Mouse (Mus musculus) erythroblast, adult 5-6 weeks (primary cell): Measurements from ENCODE around the gene Herc6. TPM values are rescaled to one million over a fixed set of nuclear protein-coding genes. Genes with fewer than 3 reads are reported as not detected.
"Not testable (repeated sequence)": the region's sequence is repeated elsewhere in the genome, so short reads cannot be mapped to it uniquely, and the experiment has no call there.

Experiments used
- ATAC-seq: replicated peaks from 2 replicates; pipeline ENCODE4 v1.8.0; 2016; ENCODE audit warnings: moderate number of reproducible peaks, mild to moderate bottlenecking, moderate TSS enrichment, inconsistent platforms; ENCODE audit not compliant: poor library complexity, low FRiP score, severe bottlenecking
- total RNA-seq, 2 experiments: library from RNA; stranded (forward) in 1 of 2; stranded (reverse) in 1 of 2; fragments of 150-400 nt in 1 of 2; fragments of 200-764, 138-1000 nt in 1 of 2; gene quantifications; 2 replicates each; pipeline versions ENCODE4 v1.2.3 to v1.2.4; 2015 to 2017; ENCODE audit warnings: low replicate concordance in 2 of 2

The Herc6 gene
- total RNA-seq (2015; ENCODE audit: low replicate concordance) (76.9 and 83.4 TPM in 2 replicates), total RNA-seq (2017; ENCODE audit: low replicate concordance) (95.7 and 121 TPM in 2 replicates)

DNA sequence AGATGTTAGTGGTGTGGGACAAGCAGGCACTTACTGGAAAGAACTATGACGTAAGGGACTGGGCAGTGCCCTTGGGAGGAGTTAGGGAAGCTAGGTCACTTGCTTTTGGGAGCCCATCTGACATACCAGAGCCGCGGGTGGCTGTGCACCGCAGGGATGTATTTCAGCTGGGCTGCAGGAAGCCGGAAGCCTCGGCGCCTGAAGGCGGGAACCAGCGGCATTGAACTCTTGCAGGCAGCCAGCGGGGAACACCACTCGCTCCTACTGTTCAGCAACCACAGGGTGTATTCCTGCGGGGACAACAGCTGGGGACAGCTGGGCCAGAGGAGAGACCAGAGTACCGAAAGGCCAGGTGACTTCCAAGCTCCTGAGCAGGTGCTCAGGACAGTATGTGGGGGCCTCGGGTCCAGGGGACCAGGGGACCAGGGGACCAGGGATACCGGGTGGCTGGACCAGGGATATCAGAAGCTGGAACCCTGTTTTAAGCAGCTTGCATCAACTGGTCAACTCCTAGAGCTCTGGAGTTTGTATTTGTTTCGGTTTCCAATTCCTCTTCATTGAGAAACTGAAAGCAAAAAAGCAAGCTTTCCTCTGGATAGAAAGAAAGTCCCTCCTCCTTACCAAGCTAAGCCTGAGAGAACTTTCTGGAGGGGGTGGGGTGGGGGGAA is at the start of gene Herc6:
Herc6 (plus strand) TSS at position 120 of the 668 bp plus-strand sequence.
- ATAC-seq: peak; percentile 98

GRCm38 (mm10) chr6:57531011-57531410 is 49.8 kb upstream of the Herc6 start:
- no peak for ATAC-seq

DNA sequence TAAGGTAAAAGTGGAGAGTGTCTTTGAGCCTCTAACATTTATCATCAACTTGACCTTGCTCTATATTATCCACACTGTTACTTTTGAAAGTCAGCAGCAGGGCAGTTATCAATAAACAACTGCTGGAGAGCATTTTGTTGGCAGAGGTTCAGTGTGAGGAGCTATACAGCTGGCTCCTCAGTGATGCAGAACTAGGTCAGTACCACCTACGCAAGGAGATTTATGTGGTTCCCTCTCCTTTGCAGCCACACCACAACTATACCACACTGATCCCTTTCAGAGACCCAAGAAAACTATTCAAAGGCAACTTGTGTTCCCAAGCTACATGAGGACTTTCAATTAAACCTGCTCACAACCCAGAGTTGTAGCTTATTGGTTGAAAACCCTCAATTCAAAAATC is 49.4 kb upstream of the Herc6 start:
- no peak for ATAC-seq

DNA sequence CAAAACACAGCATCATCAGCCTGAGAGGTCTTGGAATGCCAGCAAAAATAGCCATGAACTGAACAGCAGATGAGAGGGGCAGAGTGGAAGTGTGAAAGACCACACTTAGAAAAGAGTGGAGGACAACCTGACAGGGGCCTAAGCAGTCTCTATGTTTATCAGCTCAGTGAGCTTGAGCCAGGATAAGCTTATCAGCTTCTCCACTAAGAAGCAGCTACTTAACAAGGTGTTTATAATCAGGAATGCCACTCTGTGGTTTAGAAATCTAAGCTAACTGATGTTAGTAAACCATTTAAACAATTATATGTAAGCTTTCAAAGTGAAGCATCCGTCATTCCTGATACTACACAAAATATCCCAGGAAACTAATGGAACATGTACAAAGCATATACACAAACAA is 48.8 kb upstream of the Herc6 start:
- no peak for ATAC-seq

DNA sequence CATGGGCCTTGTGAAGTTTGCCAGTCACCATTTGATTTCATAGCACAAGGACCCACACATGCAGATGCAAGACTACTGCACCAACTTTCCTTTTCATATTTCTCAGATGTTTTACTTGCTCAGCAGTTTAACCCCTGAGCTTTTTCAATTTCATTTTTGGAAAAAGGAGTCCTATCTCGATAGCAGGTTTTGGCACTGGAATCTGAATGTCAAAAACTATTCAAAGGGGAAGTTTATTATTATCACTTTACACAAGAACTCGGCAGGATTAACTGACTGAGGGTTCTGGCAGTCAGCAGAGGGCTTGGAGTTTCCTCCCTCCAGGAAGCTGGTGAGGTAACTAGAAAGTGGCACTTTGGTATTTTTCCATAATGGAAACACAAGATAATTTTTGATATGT is 47.4 kb upstream of the Herc6 start:
- ATAC-seq: no peak

DNA sequence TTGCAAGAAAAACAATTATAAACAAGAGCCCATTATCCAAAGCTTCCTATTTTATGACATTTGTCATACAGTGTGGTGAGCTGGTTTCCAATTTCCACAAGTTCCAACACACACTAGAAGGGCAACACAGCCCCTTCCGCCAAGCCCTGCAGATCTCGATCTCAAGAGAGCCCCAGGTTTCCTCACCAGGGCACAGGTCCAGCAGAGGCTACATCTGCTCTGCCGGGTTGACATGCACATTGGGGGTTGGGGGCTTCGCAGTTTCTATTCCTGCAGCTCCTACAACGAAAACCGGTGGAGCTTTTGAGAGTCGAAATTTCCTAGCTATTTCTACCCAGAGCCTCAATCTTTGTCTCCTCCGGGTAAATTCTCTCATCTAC is 46.6 kb upstream of the Herc6 start:
- no peak for ATAC-seq

DNA sequence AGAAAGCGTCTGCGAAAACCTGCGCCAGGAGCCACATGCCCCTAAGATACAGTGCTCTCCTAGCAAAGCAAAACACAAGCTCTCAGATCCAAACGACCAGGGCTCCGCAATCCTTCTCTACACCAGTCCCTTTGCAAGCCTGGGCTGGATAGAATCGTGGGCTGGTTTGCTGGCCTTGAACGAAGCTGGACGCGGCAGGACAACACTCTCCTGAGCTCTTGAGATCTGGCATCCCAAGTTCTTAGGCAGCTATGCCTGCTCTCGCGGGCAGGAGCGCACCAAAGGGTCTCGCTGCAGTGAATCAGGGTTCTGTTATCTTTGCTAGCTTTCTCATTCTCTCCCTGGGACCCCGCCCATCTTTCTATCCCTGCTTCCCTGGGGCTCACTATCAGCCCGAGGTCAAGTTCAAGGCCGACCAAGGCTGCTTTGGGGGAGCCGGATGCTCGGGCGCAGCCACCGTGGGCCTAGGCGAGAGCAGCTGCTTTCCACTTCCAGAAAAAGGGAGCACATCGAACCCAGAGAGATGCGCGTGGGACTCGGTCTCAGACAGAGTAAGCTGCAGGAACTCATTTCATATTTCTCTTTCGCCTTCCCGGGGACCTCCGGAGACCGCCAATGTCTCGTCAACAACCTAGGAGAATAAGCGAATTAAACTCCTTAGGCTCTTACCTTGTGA is 46.1 kb upstream of the Herc6 start:
- ATAC-seq: no peak

GRCm38 (mm10) chr6:57535386-57535936 is 45.3 kb upstream of the Herc6 start, which contains the start of gene Ppm1k:
TSS of gene Ppm1k (minus strand) at chr6:57535468.
- peak; percentile 98 for ATAC-seq

DNA sequence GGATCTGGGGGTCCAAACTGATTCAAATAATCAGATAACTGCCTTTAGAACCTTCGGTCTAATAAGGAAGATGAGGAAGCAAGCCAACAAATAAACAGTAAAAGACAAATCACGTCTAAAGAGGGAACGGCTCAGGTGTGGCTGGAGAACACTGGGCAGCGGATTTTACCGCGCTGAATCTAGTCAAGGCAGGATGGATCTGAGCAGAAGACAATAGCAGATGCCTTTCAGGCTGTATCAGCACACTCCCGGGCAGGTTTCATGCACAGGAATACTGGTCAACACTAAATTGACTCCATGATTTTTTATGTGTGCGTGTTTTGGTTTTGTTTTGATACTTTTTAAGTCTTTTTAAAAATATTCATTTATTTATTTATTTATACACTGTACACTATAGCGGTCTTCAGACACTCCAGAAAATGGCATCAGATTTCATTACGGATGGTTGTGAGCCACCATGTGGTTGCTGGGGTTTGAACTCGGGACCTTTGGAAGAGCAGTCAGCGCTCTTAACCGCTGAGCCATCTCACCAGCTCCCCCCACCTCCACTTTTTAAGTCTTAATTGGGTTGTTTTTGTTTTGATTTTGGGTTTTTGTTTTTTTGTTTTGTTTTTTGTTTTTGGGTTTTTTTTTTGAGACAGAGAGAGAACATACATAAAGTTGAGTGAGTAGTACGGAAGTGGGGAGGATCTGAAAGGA is 44.7 kb upstream of the Herc6 start:
- no peak for ATAC-seq

DNA sequence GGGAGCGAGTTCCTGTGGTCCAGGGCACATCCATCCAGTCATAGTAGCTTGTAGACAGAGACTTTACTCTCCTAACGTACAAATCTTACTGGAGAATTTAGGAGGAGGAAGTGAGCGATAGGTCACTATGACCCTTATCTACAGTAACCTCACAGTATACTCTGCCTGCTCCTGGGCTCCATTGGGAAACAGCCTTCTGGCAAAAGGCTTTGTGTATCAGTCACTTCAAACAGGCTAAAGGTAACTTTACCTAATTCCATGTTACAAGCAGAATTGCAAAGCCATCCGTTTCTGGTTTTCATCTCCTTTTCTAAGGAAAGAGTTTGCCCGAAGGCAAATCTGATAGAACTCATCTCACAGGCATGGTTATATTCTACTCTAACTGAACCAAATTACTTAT is 42.9 kb upstream of the Herc6 start:
- no peak for ATAC-seq

- ATAC-seq: no peak
Measured at GRCm38 (mm10) chr6:57540950-57541498, 39.8 kb upstream of the Herc6 start.

DNA sequence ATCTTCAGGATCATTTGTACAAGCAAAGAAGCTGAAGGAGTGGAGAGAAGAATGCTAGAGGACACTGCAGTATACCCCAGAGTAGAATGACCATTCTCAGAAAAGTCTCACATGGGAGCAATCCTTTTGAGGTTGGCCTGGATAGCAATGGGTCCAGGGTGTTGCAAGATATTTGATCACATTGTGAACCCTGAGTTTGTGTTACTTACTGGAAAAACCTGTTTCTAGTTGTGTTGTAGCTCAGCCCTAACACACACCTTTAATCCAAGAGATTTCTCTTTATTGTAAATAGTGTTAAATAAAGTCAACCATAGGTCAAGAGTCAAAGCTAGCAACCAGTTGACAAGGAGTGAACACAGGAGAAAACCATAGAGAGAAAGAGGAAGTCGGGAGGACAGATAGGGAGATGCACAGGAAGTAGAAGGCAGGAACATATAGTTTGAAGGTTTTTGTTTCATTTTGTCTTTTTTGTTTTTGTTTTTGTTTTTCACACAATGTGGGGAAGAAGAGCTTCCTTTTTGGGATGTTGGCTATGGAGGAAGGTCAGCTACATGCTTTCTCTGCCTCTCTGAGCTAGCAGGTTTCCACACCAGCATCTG is 39.0 kb upstream of the Herc6 start:
- no peak for ATAC-seq

GRCm38 (mm10) chr6:57543591-57543990 is 37.2 kb upstream of the Herc6 start:
- ATAC-seq: not testable (repeated sequence)

DNA sequence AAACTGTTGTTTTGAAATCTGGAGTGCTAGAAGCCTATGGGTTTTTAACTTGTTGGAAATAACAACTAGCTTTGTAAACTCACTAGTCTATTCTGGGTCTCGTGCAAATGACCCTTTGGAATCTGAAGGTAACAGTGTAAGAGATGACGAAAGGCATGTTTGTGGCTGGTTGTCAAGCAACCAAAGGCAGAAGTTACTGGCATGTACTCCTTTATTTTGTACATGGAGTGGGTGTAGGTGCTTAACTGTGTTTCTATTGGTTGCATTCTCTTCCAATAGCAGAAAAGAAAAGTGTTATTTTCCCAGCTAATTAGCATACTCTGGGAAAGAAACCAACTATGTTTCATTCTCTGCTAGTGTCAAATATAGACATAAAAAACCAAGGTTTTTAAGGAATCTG is 35.9 kb upstream of the Herc6 start:
- no peak for ATAC-seq

- no peak for ATAC-seq
Measured at GRCm38 (mm10) chr6:57551211-57551796, 29.5 kb upstream of the Herc6 start.

DNA sequence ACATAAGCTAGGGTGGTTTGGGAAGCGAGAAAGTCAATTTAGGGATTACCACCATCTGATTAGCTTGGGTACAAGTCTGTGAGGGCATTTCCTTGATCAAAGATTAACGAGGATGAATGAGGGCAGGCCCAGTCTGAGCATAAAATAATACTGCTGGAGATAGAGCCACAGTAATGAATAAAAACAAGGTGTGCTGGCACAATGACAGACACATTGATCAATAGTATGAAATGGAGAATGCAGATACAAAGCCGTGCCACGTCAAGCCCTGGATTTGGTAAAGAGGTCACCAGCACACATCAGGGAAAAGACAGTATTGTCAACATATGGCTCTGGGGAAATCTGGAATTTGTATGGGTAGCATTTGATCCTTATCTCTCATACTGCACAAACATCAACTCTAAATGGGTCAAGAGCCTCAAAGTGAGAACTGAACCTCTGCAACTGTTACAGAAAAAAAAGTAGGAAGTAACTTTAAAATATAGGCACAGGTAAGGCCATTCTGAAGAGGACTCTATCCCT is 22.9 kb upstream of the Herc6 start:
- ATAC-seq: no peak

DNA sequence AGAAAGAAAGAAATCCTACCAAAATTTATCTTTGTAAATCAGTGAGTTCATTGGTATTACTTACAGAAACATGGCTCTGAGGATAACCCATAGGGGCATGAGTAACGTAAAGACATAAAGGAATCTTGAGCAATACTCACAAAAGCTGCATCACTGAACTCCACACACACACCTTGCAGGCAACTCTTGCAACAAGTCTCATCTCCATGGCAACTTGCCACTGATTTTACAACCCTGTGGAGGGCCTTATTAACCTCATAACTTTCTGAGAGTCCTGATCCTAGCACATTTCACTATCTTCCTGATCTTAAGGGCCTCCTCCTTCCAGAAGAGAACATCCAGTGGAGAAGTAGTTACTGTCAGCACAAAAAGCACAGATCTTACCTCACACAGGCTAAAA is 17.3 kb upstream of the Herc6 start:
- no peak for ATAC-seq

DNA sequence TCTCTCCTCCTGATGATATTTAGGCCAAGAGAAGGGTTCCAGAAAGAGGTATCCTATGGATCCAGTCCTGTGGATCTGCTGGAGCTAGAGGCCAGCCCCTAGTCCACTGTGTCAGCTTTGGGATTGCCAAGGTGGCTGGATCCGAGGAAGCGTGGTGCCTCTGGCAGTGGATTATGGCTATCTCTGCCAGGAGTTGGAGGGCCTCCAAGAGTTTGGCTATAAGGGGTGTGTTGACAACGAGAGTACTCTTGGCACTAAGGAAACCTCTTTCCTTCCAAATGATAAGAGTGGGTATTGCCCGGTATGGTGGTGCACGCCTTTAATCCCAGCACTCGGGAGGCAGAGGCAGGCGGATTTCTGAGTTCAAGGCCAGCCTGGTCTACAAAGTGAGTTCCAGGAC is 15.3 kb upstream of the Herc6 start:
- ATAC-seq: no peak

DNA sequence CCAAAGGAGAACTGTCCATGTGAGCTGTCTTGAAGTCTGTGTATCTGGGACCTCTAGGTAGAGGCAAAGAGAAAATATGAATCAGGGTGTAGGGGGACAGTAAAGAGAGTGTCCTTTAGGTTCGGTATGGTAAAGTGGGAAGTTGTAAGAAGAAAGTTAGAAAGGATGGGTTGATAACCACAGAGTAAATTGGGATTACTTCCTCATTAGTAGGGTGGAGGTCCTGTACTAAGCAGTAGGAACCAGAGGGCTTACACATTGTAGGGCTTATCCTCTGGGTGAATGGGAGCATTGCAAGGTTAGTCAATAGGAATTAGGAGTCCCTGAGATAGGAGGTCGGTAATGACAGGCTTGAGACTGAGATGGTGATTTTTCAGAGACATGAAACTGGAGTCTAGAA is 13.2 kb upstream of the Herc6 start:
- ATAC-seq: no peak
